Mouse (Mus musculus) cerebellum, adult 9-11 months (tissue): Measurements from ENCODE around the gene Klhl42.

ENCODE experiments used
- DNase-seq: peaks from one replicate; pipeline ENCODE4 v3.0.0; 2022

Gene Klhl42

DNA sequence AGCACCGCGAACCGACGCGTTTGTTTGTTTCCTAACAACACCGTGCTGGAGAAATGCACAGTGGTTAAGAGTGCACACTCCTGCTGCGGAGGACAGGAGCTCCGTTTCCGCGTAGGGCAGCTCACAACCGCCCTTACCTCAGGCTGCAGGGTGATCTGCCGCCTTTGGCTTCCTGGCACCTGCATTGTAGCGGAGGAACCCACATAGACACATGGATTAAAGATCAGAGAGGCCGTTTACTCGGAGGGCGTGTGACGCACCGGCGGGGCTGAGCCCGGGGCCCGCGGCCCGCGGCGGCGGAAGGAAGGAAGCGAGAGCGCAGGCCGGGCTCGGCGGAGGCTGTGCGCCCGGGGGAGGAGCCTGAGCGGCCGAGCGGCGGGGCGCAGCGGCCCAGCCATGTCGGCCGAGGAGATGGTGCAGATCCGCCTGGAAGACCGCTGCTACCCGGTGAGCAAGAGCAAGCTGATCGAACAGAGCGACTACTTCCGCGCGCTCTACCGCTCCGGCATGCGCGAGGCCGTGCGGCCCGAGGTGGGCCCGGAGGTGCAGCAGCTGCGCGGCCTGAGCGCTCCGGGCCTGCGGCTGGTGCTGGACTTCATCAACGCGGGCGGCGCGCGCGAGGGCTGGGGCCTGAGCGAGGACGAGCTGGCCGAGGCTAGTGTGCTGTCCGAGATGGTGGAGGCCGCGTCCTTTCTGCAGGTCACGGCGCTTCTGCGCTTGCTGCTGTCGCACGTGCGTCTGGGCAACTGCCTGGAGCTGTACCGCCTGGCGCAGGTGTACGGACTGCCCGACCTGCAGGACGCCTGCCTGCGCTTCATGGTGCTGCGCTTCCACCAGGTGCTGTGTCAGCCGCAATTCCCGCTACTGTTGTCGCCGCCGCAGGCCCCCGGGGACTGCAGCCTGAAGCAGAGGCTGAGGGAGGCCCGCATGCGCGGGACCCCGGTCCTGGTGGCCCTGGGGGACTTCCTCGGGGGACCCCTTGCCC is at the start of gene Klhl42:
Klhl42 (plus strand) TSS at position 244 of the 985 bp plus-strand sequence.
- DNase-seq = peak; percentile 80

DNA sequence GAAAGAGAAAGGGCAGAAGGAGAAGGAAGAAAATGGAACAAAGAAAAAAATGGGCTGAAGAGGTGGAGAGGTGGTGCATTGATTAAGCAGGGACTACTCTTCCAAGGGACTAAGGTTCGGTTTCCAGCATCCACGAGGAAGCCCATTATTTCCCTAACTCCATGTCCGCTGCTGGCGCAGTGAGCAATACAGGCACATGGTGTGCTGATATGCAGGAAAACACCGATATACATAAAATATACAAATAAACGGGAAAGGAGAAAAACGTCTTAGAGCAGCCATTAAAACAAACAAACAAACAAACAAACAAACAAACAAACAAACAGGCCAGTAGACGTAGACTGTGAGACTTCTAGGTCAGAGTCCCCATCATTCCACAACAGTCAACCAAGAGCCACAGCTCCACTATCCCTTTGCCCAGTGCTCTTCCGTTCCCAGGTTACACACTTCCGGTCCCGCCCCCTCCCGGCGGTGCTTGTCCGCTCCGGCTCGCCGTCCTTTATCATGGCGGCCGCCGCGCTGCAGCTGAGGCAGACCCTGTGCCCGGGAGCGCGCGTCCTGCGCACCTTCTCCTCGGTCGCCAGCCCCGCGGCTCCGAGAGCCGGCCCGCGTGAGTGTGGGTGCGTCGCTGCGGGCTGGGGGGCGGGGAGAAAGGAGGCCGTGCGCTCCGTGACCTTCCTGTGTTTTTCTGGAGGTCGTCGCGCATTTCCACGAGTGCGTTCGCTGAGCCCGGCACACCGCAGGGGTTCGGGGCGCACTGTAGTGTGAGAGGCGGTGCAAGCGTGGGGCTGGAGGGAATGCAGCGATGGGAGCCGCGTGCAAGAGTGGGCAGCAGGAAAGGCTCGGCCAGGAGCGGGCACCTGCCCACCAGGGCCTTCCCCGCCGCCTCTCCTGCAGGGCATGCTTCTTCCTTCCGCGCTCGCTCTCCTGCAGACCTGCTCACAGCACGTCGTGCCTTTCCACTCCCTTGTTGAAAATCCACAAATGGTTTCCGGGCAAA is 48.6 kb upstream of the Klhl42 start, which contains the start of gene Mrps35:
Mrps35 (plus strand) TSS at position 474 of the 1,000 bp plus-strand sequence.
- DNase-seq = peak; percentile 90

DNA sequence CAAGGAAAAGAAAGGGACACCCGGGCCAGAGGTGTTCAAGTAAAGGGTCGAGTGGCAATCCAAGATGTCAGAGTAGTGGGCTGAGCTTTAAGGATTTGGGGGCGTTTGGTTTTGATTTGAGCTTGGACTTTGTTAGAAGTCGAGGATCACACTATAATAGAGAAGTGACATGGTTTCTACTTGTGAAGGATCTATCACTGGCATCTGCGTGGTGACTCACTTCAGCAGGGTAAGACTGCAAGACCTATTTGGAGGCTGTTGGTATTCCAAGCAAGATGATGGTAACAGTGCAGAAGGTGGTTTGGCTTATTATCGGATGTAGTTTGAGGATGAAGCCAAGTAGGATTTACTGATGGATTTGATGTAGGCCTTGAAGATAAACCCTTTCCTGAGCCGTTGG is 47.5 kb upstream of the Klhl42 start:
- DNase-seq = no peak

DNA sequence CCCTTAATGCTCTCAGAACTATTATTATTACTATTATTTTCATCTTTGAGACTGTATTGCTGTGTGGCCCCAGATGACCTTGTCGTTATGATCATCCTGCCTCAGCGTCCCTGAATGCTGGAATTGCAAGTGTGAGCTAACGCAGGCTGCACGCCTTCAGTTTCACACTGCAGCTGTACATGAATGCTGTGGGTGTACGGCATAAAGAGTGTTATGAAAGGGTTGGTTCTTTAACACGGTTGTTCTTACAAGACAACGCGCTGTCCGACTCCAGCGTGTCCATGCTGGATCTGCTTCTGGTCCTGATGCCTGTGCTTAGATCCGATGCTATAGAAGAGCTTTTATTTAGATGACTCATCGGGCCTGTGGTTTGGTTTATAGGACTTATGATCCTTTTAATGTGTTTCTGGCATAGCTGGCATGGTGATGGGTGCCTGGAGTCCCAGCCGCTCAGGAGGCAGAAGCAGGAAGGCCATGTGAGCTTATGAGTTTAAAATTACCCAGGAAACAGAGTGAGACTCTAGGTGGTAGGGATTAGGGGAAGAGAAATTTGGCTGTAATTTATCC is 41.9 kb upstream of the Klhl42 start:
- no peak for DNase-seq

GRCm38 (mm10) chr6:147051666-147052065 is 39.5 kb upstream of the Klhl42 start:
- no peak for DNase-seq

- no peak for DNase-seq
Observed at GRCm38 (mm10) chr6:147052440-147052839, 38.7 kb upstream of the Klhl42 start.

DNA sequence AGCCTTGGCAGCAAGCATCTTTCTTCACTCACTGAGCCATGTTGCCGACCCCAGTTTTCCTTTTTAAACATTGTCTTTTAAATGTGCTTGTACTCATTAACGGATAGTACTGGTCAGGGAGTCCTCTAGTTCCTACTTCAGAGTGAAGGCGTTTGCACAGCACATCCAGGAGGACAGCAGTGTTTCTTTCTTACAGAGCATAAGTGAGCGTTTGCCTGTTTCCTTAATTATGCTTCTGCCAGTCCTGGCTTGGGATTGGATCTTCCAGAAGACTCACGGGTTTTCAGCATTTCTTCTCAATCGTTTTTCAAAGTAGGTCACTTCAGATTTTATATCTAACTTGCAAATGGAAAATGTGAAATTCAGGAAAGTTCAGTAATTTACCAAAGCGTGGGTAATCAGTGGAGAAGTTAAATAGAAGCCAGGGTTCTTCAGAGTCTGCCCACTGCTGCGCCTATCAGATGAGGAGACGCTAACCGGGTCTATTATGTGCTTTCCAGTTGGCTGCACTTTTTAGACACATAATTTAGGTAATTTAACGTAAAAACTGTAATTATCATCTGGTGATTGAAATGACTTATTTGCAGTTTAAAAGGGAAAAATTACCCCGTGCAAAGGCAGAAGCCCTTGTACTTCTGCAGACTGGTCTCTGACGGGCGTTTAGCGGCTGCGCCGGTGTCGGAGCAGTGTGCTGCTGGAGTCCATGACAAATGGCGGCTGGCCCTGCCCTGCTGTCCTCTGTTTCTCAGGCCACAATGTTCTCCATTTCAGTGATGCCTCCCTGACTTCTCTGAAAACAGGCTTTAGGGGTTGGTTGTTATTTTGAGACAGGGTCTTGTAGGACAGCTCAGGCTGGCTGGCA is 37.2 kb upstream of the Klhl42 start:
- no peak for DNase-seq

DNA sequence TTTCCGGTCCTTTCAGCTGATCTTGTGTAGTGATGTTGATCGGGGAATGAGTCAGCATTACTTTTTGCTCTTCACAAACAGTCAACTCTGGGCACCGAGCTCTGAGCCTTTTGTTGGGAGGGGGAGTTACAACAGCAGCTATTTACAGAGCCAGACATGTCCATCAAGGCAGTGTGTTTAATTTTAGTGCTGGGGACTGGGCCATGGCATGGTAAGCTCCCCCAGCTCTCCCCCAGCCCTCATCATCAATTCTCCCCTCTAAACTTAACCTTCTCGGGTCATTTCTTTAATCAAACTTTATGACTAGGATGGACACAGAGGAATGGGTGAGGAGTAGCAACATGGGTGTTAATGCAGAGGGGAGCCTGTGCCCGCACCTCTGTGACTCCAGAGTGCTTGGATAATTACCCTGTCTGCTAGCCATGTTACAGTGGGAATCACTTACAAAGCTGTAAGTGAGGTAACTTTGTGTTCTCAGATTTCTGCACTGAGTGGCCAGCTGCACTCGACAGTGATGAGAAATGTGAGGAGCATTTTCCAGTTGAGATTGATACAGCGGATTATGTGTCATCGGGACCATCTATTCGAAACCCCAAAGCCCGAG is 35.7 kb upstream of the Klhl42 start:
- no peak for DNase-seq

GRCm38 (mm10) chr6:147059326-147059725 is 31.9 kb upstream of the Klhl42 start:
- no peak for DNase-seq

DNA sequence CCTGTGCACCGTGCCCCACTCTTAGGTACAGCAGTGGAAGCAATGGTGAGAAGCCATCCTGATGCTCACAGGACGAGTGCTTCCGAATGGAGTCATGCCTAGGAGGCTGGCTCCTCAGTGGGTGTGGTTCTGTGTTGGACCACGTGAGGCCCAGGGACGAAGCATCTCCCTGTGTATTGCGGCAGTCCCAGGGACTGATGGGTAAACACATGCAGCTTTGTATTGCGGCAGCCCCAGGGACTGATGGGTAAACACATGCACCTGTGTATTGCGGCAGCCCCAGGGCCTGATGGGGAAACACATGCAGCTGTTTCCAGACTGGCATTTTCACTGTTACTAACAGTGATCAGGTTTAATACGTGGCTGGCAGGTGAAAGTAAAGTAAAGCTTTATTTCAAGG is 29.5 kb upstream of the Klhl42 start:
- DNase-seq = no peak

- DNase-seq = no peak
Observed at GRCm38 (mm10) chr6:147062034-147062433, 29.1 kb upstream of the Klhl42 start.

DNA sequence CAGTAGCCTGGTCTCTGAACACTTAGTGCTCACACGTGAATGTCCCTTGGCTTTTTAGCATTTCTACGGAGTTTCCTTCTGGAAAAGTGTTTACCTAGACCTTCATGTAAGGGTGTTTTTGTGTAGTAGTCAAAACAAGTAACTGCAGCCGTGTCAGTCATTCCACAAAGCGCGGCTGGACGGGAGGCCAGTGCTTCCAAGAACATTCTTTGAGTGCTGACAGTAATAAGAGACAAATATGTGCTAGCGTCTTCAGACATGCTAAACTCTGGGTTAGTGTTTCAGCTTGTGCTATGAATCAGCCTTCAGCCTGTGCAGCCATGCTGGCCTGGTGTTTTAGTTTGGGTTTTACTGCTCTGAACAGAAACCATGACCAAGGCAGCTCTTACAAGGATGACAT is 28.5 kb upstream of the Klhl42 start:
- DNase-seq = no peak

DNA sequence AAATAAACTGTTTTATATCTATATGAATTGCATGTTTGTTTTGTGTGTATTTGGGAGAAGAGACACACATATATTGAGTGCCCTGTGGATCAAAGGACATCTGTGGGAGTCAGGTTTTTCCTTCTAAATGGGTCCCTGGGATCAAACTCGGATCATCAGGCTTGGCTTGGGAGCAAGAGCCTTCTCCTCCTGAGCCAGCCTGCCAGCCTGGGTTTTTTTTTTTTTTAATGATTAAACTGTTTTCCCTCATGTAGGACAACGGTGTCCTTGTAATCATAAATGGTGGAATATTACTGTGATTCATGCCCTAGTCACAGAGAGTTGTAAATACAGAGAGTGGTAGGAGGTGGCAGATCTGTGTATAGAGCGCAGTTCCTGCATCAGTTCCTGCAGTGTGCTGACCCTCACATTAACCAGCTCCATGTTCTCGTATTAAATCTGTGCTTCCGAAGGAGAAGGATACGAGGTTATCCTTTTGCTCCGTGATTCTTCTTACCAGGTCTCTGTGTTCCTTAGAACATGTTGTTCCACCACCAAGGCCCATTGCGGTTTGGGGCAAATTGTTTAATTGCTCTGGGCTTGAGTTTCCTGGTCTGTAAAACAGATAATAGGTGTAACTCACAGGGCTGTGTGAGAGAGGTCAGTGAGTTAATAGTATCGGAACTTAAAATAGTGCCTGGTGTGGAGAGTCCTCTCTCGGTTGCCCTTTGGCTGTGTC is 26.8 kb upstream of the Klhl42 start:
- DNase-seq = no peak

DNA sequence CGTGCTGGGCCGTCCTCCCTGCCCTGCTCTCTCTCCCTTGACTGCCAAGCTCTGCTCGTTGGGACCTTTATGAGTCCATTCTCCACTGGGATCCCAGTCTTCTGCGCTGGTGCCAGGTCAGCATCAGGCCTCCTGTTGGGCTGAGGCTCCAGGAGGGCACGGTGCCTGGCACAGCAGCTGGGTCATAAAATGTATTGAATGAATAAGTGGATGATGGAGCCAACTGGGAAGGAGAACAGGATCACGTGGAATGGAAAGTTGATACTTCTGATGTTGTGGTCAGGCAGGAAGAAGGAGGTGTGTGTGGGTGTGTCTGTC is 26.3 kb upstream of the Klhl42 start:
- no peak for DNase-seq

DNA sequence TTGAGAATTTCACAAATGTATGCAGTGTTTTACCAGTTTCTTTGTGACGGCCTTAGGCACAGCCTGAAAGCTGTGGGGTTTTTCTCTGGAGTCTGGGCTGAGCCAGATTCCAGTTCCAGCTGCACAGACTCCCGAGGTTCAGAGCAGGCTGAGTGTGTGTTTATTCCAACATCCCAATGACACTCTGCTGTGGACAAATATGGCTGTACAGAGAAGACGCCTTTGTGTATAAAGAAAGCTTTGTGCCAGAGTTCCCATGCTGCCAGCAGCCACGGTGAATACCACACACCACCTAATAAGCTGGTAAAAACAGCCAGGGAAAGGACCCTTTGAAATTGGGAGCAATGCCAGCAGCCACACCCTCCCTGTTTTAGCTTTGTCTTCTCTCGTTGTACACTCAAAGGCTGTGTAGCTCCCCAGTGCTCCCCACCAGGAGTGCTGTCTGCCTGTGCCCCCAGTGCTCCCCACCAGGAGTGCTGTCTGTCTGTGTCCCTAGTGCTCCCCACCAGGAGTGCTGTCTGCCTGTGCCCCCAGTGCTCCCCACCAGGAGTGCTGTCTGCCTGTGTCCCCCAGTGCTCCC is 15.3 kb upstream of the Klhl42 start:
- DNase-seq = no peak

- no peak for DNase-seq
Observed at GRCm38 (mm10) chr6:147076878-147077277, 14.3 kb upstream of the Klhl42 start.

- DNase-seq = no peak
Observed at GRCm38 (mm10) chr6:147079919-147080318, 11.3 kb upstream of the Klhl42 start.

DNA sequence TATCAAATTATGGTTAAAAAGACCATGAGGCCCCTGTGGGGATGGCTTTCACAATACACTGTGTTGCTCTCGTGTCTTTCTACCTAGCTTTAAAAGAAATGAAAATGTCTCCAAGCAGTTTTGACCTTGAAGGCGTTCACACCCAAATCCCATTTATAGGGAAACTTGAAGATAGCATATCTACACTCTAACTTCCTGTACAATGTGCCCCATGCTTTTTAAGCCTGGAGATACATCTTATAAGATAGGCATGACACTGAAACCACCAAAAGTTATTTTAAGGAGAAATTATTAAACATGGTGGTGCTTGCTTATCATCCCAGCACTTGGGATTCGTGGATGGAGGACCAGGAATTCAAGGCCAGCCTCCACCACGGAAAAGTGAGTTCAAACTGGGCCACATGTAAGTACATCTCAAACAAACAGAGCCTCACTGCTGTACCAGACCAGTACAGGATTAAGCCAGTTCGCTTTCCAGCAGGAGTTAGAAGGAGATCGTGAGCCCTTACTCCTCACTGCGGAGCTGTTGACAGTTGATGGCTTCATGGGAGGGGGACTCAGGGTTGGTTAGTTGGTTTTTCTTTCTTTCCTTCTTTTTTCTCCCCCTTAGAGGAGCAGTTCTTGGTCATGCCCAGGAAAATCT is 5.7 kb upstream of the Klhl42 start:
- no peak for DNase-seq

- no peak for DNase-seq
Observed at GRCm38 (mm10) chr6:147086594-147087225, 4.5 kb upstream of the Klhl42 start, which contains the start of gene Mansc4. TSS of gene Mansc4 (minus strand) at chr6:147087032.
